Mouse (Mus musculus): ENCODE measurements at regions not wholly inside any gene's neighbourhood (a gene's known extent, or its start where the extent isn't known, plus 50 kb on each side); places are given as distances from the start of the nearest gene placed in this dataset.

- no peaks in the 10 kb centered on the region for H3K36me3 ChIP-seq
- H3K4me3 ChIP-seq = no peak overlapping the region
- H3K27me3 ChIP-seq = no peaks in the 10 kb centered on the region
- no peak overlapping the region for H3K27ac ChIP-seq
- H3K4me1 ChIP-seq = peaks cover 41% of the 10 kb centered on the region
- no peak overlapping the region for H3K9ac ChIP-seq
- no peak overlapping the region for H3K4me2 ChIP-seq (replicated peaks)
- WGBS = 38% methylated on average over 5 of the region's 5 CpGs
- ATAC-seq (ENCODE audit: insufficient number of reproducible peaks, insufficient read depth, low FRiP score, low TSS enrichment) = no peak
- H3K9me3 ChIP-seq = no peaks in the 10 kb centered on the region
These were observed 248.1 kb downstream of the Enc1 start for GRCm38 (mm10) chr13:97489029-97489428.

- WGBS = 53% methylated on average over 5 of the region's 5 CpGs
- H3K4me1 ChIP-seq = peaks cover 45% of the 10 kb centered on the region
- no peak overlapping the region for H3K4me2 ChIP-seq (replicated peaks)
- no peak overlapping the region for H3K4me3 ChIP-seq
- H3K9ac ChIP-seq = no peak overlapping the region
- H3K9me3 ChIP-seq = no peaks in the 10 kb centered on the region
- ATAC-seq (ENCODE audit: insufficient number of reproducible peaks, insufficient read depth, low FRiP score, low TSS enrichment) = no peak
- no peak overlapping the region for H3K27ac ChIP-seq
- no peaks in the 10 kb centered on the region for H3K27me3 ChIP-seq
- no peaks in the 10 kb centered on the region for H3K36me3 ChIP-seq
These were observed 247.6 kb downstream of the Enc1 start for GRCm38 (mm10) chr13:97488518-97488917.

GRCm38 (mm10) chr13:97487746-97488473 is 247.0 kb downstream of the Enc1 start:
- 49% methylated on average over 9 of the region's 9 CpGs for WGBS
- no peak for ATAC-seq (ENCODE audit: insufficient number of reproducible peaks, insufficient read depth, low FRiP score, low TSS enrichment)
- peaks cover 40% of the 10 kb centered on the region for H3K4me1 ChIP-seq

GRCm38 (mm10) chr13:97486490-97486889 is 245.6 kb downstream of the Enc1 start:
- H3K9me3 ChIP-seq = no peaks in the 10 kb centered on the region

More at GRCm38 (mm10) chr13:97487746-97488473, 247.0 kb downstream of the Enc1 start:
- Histone ChIP-seq H3K27me3 (no peaks in the 10 kb centered on the region), H3K4me2 (replicated peaks) (no peak overlapping the region), H3K9ac (no peak overlapping the region), H3K36me3 (no peaks in the 10 kb centered on the region), H3K4me3 (no peak overlapping the region), H3K27ac (no peak overlapping the region), H3K9me3 (no peaks in the 10 kb centered on the region)

GRCm38 (mm10) chr13:97485886-97486285 is 245.0 kb downstream of the Enc1 start:
- H3K27ac ChIP-seq = no peak overlapping the region
- H3K4me1 ChIP-seq = peaks cover 40% of the 10 kb centered on the region
- WGBS = 82% methylated on average over 5 of the region's 5 CpGs
- no peaks in the 10 kb centered on the region for H3K9me3 ChIP-seq
- no peaks in the 10 kb centered on the region for H3K27me3 ChIP-seq
- H3K4me3 ChIP-seq = no peak overlapping the region
- no peak overlapping the region for H3K9ac ChIP-seq
- ATAC-seq (ENCODE audit: insufficient number of reproducible peaks, insufficient read depth, low FRiP score, low TSS enrichment) = no peak
- H3K4me2 ChIP-seq (replicated peaks) = no peak overlapping the region
- no peaks in the 10 kb centered on the region for H3K36me3 ChIP-seq

More at GRCm38 (mm10) chr13:97486490-97486889, 245.6 kb downstream of the Enc1 start:
- Histone ChIP-seq H3K9ac (no peak overlapping the region), H3K27me3 (no peaks in the 10 kb centered on the region), H3K36me3 (no peaks in the 10 kb centered on the region), H3K27ac (no peak overlapping the region), H3K4me1 (peaks cover 40% of the 10 kb centered on the region), H3K4me2 (replicated peaks) (no peak overlapping the region), H3K4me3 (no peak overlapping the region)
- WGBS = 87% methylated on average over 2 of the region's 2 CpGs
- no peak for ATAC-seq (ENCODE audit: insufficient number of reproducible peaks, insufficient read depth, low FRiP score, low TSS enrichment)

GRCm38 (mm10) chr13:97484808-97485545 is 244.1 kb downstream of the Enc1 start:
- H3K36me3 ChIP-seq = no peaks in the 10 kb centered on the region
- WGBS = 80% methylated on average over 20 of the region's 20 CpGs
- no peak overlapping the region for H3K4me3 ChIP-seq
- no peaks in the 10 kb centered on the region for H3K9me3 ChIP-seq
- H3K4me1 ChIP-seq = peaks cover 34% of the 10 kb centered on the region
- H3K27me3 ChIP-seq = no peaks in the 10 kb centered on the region
- no peak overlapping the region for H3K27ac ChIP-seq
- no peak overlapping the region for H3K9ac ChIP-seq
- no peak overlapping the region for H3K4me2 ChIP-seq (replicated peaks)
- no peak for ATAC-seq (ENCODE audit: insufficient number of reproducible peaks, insufficient read depth, low FRiP score, low TSS enrichment)

- WGBS = 53% methylated on average over 8 of the region's 8 CpGs
- H3K27ac ChIP-seq = 0 out of 2 replicates have a peak overlapping the region, but pooled peaks have one; percentile 19
- H3K9me3 ChIP-seq = no peaks in the 10 kb centered on the region
- H3K27me3 ChIP-seq = no peaks in the 10 kb centered on the region
- no peak for ATAC-seq (ENCODE audit: insufficient number of reproducible peaks, insufficient read depth, low FRiP score, low TSS enrichment)
- no peak overlapping the region for H3K9ac ChIP-seq
- no peak overlapping the region for H3K4me2 ChIP-seq (replicated peaks)
- peaks cover 21% of the 10 kb centered on the region for H3K4me1 ChIP-seq
- no peak overlapping the region for H3K4me3 ChIP-seq
- no peaks in the 10 kb centered on the region for H3K36me3 ChIP-seq
These were observed 242.8 kb downstream of the Enc1 start for GRCm38 (mm10) chr13:97483681-97484080.

GRCm38 (mm10) chr13:97482439-97482946 is 241.6 kb downstream of the Enc1 start:
- Histone ChIP-seq H3K4me2 (replicated peaks) (no peak overlapping the region), H3K9ac (no peak overlapping the region), H3K4me1 (peaks cover 12% of the 10 kb centered on the region), H3K36me3 (no peaks in the 10 kb centered on the region), H3K4me3 (no peak overlapping the region), H3K27me3 (no peaks in the 10 kb centered on the region), H3K27ac (no peak overlapping the region), H3K9me3 (no peaks in the 10 kb centered on the region)
- WGBS = 95% methylated on average over 3 of the region's 3 CpGs
- ATAC-seq (ENCODE audit: insufficient number of reproducible peaks, insufficient read depth, low FRiP score, low TSS enrichment) = no peak

GRCm38 (mm10) chr13:97481259-97481658 is 240.4 kb downstream of the Enc1 start:
- Histone ChIP-seq H3K9me3 (no peaks in the 10 kb centered on the region), H3K9ac (no peak overlapping the region), H3K36me3 (no peaks in the 10 kb centered on the region), H3K4me1 (peaks cover 12% of the 10 kb centered on the region), H3K27ac (no peak overlapping the region), H3K27me3 (no peaks in the 10 kb centered on the region), H3K4me2 (replicated peaks) (no peak overlapping the region), H3K4me3 (no peak overlapping the region)
- ATAC-seq (ENCODE audit: insufficient number of reproducible peaks, insufficient read depth, low FRiP score, low TSS enrichment) = no peak
- 91% methylated on average over 2 of the region's 2 CpGs for WGBS

GRCm38 (mm10) chr13:97479066-97479586 is 238.2 kb downstream of the Enc1 start:
- Histone ChIP-seq H3K4me2 (replicated peaks) (no peak overlapping the region), H3K4me3 (no peak overlapping the region), H3K9me3 (no peaks in the 10 kb centered on the region), H3K9ac (no peak overlapping the region), H3K4me1 (0 out of 2 replicates have a peak, but pooled peaks cover 8% of the 10 kb centered on the region), H3K27ac (no peak overlapping the region), H3K27me3 (no peaks in the 10 kb centered on the region), H3K36me3 (no peaks in the 10 kb centered on the region)
- no peak for ATAC-seq (ENCODE audit: insufficient number of reproducible peaks, insufficient read depth, low FRiP score, low TSS enrichment)
- WGBS = 88% methylated on average over 10 of the region's 10 CpGs

GRCm38 (mm10) chr13:97473971-97474365 is 233.1 kb downstream of the Enc1 start:
- no peak overlapping the region for H3K4me2 ChIP-seq (replicated peaks)
- no peaks in the 10 kb centered on the region for H3K27me3 ChIP-seq
- 74% methylated on average over 3 of the region's 3 CpGs for WGBS
- 0 out of 2 replicates have a peak, but pooled peaks cover 12% of the 10 kb centered on the region for H3K4me1 ChIP-seq
- H3K36me3 ChIP-seq = no peaks in the 10 kb centered on the region
- ATAC-seq (ENCODE audit: insufficient number of reproducible peaks, insufficient read depth, low FRiP score, low TSS enrichment) = no peak
- no peak overlapping the region for H3K4me3 ChIP-seq
- no peaks in the 10 kb centered on the region for H3K9me3 ChIP-seq
- no peak overlapping the region for H3K9ac ChIP-seq
- no peak overlapping the region for H3K27ac ChIP-seq
